12 mouse cellular contexts compared by ENCODE assay signal in genomic region chr11:117208151-117208673, GRCm38 (mm10). TPM values are rescaled to one million over a fixed set of nuclear protein-coding genes. Genes with fewer than 3 reads are reported as not detected.
DNase-seq lines count a peak whose midpoint lies in the region; ATAC-seq and TF ChIP-seq lines count a peak whose summit lies in the region.
"Had no signal": no experiment of that assay in that cellular context is flagged by ENCODE, and none has a peak within 500 bp of the region (broad histone marks: within the 10 kb centered on the region; RNA-seq: fewer than 3 reads in every experiment).

No protein-coding gene starts in this region.

- no peak for TF ChIP-seq CTCF in C2C12 (IDR thresholded peaks at IDR 0.05; ENCODE audit: control insufficient read depth, insufficient read depth, insufficient read length)

- no peak overlapping the region for H3K4me3 ChIP-seq in embryonic facial prominence, embryonic 12.5 days
- H3K4me3 ChIP-seq in embryonic facial prominence, embryonic 10.5 days, result no peak overlapping the region
- H3K4me3 ChIP-seq in C2C12 (ENCODE audit: insufficient read depth, poor library complexity, severe bottlenecking), result no peak overlapping the region
- H3K4me3 ChIP-seq: erythroblast, embryonic 14.5 days; midbrain, embryonic 12.5 days had no signal

- H3K4me1 ChIP-seq in embryonic facial prominence, embryonic 12.5 days, result peaks cover 11% of the 10 kb centered on the region; the same call in 1 of the 2 replicates
- H3K4me1 ChIP-seq in embryonic facial prominence, embryonic 10.5 days, result peaks cover 50% of the 10 kb centered on the region
- H3K4me1 ChIP-seq: midbrain, embryonic 12.5 days had no signal

- 0 out of 2 replicates have a peak overlapping the region, but pooled peaks have one; percentile 4 for H3K27ac ChIP-seq in embryonic facial prominence, embryonic 12.5 days
- H3K27ac ChIP-seq in embryonic facial prominence, embryonic 10.5 days (replicated peaks), result no peak overlapping the region; the same call in 1 of the 2 replicates
- H3K27ac ChIP-seq: midbrain, embryonic 12.5 days had no signal

- H3K27me3 ChIP-seq in embryonic facial prominence, embryonic 12.5 days, result no peaks in the 10 kb centered on the region; the same call in 1 of the 2 replicates
- peaks cover 6% of the 10 kb centered on the region for H3K27me3 ChIP-seq in embryonic facial prominence, embryonic 10.5 days (replicated peaks; ENCODE audit: low read depth, poor library complexity, severe bottlenecking)
- H3K27me3 ChIP-seq in C2C12 (ENCODE audit: control insufficient read depth, insufficient read depth, insufficient read length), result no peaks in the 10 kb centered on the region

- no peak overlapping the region for H3K4me2 ChIP-seq in embryonic facial prominence, embryonic 12.5 days (replicated peaks)
- H3K4me2 ChIP-seq: midbrain, embryonic 12.5 days had no signal

- DNase-seq in embryonic facial prominence, embryonic 10.5 days (ENCODE audit: low spot score), result no peak
- peak; percentile 28 to 45 for DNase-seq in layer of hippocampus, adult 18-20 months (ENCODE audit: low spot score in 2 of 2)
- DNase-seq in layer of hippocampus, adult 11-12 months (ENCODE audit: low spot score), result no peak
- DNase-seq in gonadal fat pad, adult 2 months (ENCODE audit: low read depth), result peak; percentile 67
- DNase-seq in spleen, postnatal 36 days (ENCODE audit: low spot score in 2 of 2), result no peak
- no peak for DNase-seq in T-cell, adult 2 months (ENCODE audit: low spot score)
- DNase-seq: heart, adult 18-20 months; heart, postnatal 4 days had no signal

- WGBS in embryonic facial prominence, embryonic 12.5 days, result 58% methylated on average over 8 of the region's 8 CpGs
- 69% methylated on average over 8 of the region's 8 CpGs for WGBS in embryonic facial prominence, embryonic 10.5 days

- H3ac ChIP-seq in C2C12 (ENCODE audit: control insufficient read depth, insufficient read length, low read depth), result no peak overlapping the region

- H3K9me3 ChIP-seq in embryonic facial prominence, embryonic 12.5 days, result no peaks in the 10 kb centered on the region
- H3K9me3 ChIP-seq in embryonic facial prominence, embryonic 10.5 days, result no peaks in the 10 kb centered on the region
- H3K9me3 ChIP-seq: midbrain, embryonic 12.5 days had no signal

- no peaks in the 10 kb centered on the region for H3K79me3 ChIP-seq in C2C12 (ENCODE audit: low read depth)

- H3K79me2 ChIP-seq in C2C12 (ENCODE audit: control insufficient read depth, insufficient read depth), result no peaks in the 10 kb centered on the region

- no peaks in the 10 kb centered on the region for H3K36me3 ChIP-seq in embryonic facial prominence, embryonic 12.5 days
- no peaks in the 10 kb centered on the region for H3K36me3 ChIP-seq in embryonic facial prominence, embryonic 10.5 days (replicated peaks)
- no peaks in the 10 kb centered on the region for H3K36me3 ChIP-seq in C2C12 (ENCODE audit: control insufficient read depth, insufficient read depth)
- H3K36me3 ChIP-seq: midbrain, embryonic 12.5 days had no signal

- no peak overlapping the region for H3K9ac ChIP-seq in embryonic facial prominence, embryonic 12.5 days
- H3K9ac ChIP-seq: midbrain, embryonic 12.5 days had no signal

- no peak for ATAC-seq in embryonic facial prominence, embryonic 12.5 days (ENCODE audit: insufficient number of reproducible peaks, insufficient read depth, low FRiP score, low TSS enrichment)

TF ChIP-seq in C2C12, 6 proteins besides CTCF, POLR2A, EP300 and RAD21:
- peak; percentile 37 for TF ChIP-seq MAX (IDR thresholded peaks at IDR 0.05)
- TF ChIP-seq MYOG (IDR thresholded peaks at IDR 0.05; ENCODE audit: control insufficient read depth, extremely low read depth, insufficient read length), result no peak

RNA-seq across cellular contexts. Expression of gene Sept9, which starts 8.8 kb away (rescaled TPM):
- 229 and 230 TPM in 2 replicates for polyA plus RNA-seq in embryonic facial prominence, embryonic 12.5 days (2016; fragmentation: Nextera tagmentation; extraction: Ambion mirVana)
- 255 TPM in 2 replicates for polyA plus RNA-seq in embryonic facial prominence, embryonic 10.5 days (2016; fragmentation: Nextera tagmentation; extraction: Ambion mirVana)
- total RNA-seq in layer of hippocampus, adult 18-20 months (2021), result 100 to 1,000 TPM; 121 to 122 TPM
- polyA plus RNA-seq in C2C12 (2012; fragmentation: generic; extraction: Trizol), result 266 TPM
- polyA plus RNA-seq in gonadal fat pad, adult 2 months (2012; rRNA removed), result 35.4 and 40.6 TPM in 2 replicates

Comparison
In these comparisons a context has a peak if more than half of its experiments do, and no peak if none do; other contexts are left out.
1. DNase-seq: peak in layer of hippocampus, adult 18-20 months (2 of 2) and gonadal fat pad, adult 2 months (single experiment); none in embryonic facial prominence, embryonic 10.5 days (single experiment), layer of hippocampus, adult 11-12 months (single experiment), spleen, postnatal 36 days (0 of 2) and T-cell, adult 2 months (single experiment).